Mouse (Mus musculus): ENCODE results near the gene Usp7.
"Not testable (repeated sequence)": the region's sequence is repeated elsewhere in the genome, so short reads cannot be mapped to it uniquely, and the experiment has no call there.

The Usp7 gene

DNA sequence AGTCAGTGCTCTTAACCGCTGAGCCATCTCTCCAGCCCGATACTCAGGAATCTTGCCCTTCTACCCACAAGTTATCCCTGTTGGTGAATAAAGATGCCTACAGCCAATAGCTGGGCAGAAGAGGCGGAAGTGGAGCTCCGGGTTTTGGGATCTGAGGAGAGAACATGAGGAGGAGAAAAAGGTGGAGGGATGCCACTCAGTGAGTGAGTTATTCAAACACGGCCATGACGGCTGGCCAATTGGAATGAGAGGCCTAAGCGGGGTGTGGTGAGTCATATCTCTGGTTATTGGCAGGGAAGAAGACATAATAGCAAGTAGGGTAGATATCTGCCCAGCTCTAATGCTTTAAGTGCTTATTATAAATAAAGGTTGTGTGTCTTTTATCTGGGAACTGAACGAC lies 43.2 kb downstream of the Usp7 start:
- no peak for DNase-seq

DNA sequence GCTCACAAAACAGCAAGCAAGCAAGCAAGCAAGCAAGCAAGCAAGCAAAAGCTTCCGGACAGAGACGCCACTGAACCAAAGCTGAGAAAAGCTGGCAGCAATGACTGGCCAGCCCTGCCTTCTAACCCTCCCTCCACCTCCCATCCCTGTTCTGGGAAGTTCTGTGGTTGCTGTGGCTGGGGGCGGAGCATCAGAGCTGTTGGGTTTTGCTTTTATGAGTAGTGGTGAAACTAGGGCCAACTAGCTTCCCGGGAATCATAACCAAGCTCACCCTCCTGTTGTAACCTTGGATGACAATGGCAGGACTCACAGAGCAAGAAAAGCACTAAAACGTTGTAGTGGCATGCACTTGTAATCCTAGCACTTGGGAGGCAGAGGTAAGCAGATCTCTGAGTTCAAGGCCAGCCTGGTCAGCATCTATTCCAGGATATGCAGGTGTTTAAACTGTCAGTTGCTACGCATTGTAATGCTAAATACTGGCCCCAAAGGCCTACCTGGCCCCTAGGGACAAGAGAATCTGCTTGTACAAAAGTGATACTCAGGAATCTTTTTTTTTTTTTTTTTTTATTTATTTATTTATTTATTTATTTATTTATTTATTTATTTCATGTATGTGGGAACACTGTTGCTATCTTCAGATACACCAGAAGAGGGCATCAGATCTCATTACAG lies 43.8 kb downstream of the Usp7 start:
- DNase-seq: no peak

DNA sequence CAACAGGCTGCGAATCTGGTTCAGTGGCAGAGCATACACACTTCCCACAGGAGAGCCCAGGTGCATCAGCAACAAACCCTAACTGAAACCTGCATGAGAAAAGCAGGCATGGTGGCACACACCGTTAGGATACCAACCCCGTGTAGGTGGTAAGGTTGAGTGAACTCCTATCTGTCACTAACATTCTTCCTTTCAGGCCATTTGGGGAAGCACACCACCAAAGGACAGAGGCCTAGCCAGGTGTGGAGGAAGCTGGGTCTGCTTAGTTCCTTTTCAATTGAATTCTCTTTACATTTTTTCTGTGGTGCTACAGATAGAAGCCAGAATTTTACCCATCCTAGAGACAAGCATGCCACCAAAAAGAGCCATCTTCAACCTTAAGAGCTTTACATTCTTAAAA lies 44.3 kb downstream of the Usp7 start:
- no peak for DNase-seq

DNA sequence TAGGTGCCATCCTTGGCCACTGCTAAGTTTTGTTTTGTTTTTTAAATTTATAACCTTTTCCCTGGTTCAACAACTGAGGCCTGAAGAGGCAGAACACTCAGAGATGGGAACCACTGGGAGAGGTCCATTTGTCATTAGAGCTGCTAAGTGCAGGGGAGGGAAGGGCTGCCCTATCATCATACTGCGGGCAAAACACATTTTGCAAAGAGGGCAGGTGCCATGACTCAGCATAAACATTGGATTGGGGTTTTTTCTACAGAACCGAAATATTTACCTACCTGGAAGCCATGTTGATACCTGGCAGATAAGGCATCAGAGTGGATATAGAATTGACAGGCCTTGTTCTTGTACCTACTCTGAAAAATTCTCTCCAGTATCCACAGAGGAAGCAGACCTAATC lies 45.6 kb downstream of the Usp7 start:
- DNase-seq: no peak

DNA sequence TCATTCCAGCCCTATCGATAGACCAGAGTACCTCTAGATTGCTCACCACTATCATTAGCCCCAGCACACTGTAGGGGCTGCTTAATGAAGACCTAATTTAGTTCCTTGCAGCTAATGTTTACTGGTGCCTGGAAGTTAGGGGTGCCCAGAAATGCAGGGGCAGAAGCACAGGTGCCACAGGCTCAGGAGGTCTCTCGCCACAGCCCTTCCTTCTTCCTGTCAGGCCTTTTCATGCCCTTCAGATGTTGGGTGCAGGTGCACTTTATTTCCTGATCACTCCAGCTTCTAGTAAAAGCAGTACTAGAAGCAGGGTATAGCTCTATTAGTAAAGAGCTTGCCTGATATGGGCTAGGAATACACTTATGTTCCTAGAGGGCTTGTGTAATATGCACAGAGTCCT lies 46.4 kb downstream of the Usp7 start:
- DNase-seq: no peak

DNA sequence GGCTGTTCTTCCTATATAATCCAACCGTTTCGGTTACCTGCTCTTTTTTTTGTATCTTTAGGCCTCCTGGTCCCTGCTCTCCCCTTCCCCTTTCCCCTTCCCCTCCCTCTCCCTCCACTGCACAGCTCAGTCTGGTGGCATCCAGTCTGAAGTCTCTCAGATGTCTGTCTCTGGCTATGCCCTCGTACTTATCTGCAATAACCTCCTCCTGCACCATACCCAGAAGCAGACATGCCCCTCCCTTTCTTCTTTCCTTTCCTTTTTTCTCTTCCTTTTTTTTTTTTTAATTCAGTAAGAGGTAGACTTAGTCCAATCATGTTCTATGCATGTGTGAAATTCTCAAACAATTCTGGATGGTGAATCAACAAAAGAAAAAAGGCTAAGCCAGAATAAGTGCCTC lies 48.1 kb downstream of the Usp7 start:
- no peak for DNase-seq

DNA sequence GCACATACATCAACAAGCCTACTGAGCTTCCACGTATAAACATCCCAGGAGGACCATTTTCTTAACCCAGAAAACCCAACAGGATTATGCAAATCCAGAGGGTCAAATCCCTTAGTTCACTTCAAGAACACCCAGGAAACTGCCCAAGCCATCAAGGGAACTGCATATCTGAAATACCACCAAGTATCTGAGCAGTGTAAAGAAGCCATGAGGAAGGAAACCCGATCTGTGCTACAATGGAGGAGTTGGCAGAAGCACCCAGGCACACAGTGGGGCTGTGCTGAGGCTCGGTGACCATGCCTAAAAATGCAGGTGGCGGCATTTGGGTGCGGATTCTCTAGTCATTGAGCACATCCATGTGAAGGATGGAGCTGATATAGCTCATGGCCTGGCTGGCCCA lies 50.4 kb downstream of the Usp7 start:
- no peak for DNase-seq

DNA sequence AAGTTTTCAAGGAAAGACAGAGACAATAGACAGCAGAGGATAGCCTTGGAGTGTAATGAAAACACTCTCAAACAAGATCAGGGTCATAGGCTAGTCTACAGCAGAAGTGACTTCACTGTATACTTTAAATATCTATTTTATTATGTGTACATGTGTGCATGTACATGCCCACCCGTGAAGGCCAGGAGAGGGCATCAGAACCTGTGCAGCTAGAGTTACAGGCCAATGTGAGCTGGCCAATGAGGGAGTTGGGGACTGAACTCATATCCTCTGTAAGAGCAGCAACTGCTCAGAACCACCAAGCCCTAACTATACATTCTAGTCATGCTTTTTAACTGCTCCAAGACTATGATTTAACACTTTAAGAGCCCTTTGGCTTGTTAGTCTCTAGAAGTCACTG lies 51.0 kb downstream of the Usp7 start:
- no peak for DNase-seq

DNA sequence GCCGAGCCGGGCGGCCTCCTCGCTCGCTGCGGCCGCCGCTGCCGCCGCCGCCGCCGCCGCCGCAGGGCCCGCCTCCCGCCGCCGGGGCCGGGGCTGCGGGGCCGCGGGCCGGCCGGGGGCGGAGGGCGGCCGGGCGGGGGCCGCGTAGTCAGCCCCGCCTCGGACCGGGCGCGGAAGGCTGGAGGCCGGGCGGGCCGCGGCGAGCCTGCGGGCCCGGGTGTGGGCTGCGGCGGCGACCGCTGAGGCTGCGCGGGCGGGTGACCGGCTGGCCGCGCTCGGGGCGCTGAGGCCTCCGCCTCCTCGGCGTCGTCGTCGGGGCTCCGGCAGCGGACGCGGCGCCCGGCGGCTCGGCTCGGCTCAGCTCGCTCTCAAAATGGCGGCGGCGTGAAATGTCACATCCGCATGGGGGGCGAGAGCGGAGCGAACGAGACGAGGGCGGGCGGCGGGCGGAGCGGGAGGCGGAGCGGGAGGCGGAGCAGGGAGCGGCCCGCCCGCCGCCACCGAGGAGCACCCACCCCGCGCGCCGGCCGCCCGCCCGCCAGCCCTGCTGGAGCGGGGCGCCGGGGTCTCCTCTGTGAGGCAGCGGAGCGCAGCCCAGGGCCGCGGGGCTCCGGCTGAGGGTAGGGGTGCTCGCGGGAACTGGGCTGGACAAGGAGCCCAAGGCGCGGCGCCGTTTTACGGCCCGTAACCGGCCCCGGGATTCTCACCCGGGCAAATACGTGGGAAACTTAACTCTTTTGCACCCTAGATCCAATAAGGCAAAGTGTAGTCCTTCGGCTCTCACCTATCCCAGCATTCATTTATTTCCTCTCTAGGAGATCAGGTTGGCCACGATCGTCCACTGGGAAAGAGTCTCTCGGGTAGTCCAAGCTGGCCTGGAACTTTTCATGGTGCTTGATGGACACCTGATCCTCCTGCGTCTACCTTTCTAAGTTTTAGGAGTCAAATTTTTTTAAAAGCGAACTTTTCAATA lies 53.3 kb downstream of the Usp7 start:
- DNase-seq: peak; percentile 93

DNA sequence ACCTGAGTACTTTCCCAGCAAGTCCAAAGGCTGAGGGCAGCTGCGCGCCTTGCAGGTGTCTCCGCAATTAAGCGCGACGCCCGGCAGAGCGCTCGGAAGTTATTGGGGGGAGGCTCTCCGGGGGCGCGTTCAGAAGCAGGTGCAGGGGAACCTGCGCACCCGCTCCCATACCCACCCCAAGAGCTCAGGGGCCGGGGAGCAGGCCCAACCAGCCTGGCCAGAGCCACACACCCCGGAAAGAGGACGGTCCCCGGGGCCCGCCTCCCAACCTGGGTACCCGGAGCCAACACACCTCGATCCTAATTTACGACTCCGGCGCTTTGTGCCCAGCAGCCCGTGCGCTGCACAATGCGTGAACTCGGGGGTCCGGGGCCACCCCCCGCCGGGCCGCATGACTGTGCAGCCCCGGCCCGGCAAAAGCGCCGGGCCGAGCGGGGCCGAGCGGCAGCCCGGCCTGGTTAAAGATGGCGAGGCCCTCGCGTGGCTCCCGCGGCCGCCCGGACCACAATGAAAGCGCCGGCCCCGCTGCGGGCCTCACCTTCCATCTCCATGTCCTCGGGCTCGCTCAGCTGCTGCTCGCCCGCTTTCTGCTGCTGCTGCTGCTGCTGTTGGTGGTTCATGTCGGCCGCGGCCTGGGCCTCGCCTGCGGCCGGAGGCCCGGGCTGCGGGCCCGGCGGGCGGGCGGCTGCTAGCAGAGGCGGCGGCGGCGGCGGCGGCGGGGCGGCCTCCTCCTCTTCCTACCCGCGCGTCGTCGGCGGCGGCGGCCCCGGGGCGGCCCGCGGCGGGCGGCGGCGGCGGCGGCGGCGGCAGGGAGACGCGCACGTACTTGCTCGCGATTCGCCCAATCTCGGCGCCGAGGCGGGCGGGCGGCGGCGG lies 54.2 kb downstream of the Usp7 start:
- DNase-seq: no peak

DNA sequence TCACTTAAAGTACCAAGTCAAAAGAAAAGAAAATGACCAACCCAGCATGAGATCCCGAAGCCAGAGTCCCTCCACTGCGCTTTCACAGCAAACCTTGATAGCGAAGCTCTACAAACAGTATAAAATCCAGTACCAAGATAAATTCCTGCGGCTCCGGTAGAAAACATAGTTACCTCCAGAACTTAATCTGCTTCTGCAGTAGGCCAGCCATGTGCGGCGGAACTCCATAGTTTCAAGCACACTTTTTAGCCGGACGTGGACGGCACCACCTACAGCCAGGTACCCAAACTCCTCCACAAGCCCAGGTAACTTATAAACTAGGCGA lies 54.8 kb downstream of the Usp7 start:
- no peak for DNase-seq

DNA sequence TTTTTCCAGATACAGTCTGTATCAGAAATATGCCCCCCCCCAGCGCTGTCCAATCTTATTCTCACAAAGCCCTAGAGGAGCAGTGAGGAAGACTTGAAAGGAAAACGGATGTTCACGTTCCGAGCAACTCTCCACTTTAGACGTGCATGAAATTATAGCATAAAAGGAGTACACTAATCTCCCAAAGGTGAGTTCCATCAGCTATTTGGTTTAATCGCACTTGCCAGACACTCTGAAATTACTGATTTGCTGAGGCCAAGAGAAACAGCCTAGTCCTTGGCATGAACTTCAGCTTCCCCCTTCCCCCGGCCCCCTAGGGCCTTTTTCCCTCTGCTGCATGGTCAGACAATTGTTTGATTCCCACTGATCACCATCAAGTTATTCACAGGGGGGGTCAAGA lies 55.4 kb downstream of the Usp7 start:
- no peak for DNase-seq

DNA sequence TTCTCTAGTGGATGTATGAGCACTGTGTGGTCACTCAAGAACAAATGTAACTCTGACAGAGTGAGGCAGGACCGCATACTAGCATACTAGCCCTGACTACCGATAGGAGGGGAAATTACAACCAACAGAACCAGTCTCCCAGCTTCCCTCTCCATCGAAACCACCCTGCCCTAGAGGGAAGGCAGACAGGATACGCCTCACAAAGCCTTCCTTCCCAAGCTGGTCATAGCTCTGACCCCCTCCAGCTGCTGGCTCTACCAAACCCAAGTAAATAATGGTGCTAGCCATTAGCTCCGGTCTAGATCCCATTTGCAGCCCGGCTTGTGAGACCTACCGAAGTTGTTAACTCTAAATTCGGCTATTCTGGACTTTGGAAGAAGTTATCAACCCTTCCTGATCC lies 56.1 kb downstream of the Usp7 start:
- no peak for DNase-seq

DNA sequence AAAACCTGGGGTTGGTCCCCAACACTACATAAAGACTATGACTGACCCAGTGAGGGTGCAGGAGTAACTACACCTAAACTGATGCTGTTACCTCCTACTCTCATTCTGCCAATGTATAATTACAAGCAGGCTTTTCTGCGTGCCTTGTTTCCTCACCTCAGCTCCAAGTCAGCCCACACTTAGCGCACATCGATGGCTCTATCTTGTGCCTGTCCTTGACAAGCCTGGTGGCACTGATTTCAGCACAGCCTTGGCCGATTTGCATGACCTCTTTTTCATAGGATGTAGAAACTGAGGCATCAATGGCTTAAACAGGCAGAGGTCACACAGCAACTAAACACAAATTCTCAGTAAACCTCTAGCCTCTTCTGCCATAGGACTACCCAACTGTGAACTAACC lies 57.4 kb downstream of the Usp7 start:
- no peak for DNase-seq

DNA sequence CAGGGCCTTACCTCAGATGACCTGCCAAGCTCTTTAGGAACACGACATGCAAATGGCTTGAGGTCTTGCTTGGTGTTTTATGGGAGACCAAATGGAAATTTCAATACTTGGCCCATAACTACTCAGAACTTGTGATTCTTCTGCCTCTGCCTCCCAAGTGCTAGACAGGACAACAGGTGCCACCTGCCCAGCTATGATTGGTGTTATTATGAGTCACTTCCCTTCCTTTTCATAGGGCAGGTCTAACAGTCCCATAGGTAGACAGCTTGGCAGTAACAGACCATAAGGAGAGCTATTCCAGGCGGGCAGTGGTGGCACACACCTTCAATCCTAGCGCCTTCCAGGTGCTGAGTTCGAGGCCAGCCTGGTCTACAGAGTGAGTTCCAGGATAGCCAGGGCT lies 58.5 kb downstream of the Usp7 start:
- DNase-seq: no peak

DNA sequence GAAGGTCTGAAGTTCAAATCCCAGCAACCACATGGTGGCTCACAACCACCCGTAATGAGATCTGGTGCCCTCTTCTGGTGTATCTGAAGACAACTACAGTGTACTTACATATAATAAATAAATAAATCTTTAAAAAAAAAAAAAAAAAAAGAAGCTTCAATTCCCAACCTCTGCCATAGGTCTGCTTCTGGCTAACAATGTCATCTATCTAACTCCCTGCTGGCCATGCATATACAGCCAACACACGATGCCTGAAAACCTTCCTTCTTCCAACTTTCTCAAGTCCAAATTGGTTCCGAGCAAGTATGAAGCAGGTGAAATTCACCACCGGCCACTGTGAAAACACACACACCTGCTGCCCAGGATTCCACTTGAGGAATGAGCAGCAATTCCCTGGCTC lies 59.7 kb downstream of the Usp7 start:
- DNase-seq: not testable (repeated sequence)

DNA sequence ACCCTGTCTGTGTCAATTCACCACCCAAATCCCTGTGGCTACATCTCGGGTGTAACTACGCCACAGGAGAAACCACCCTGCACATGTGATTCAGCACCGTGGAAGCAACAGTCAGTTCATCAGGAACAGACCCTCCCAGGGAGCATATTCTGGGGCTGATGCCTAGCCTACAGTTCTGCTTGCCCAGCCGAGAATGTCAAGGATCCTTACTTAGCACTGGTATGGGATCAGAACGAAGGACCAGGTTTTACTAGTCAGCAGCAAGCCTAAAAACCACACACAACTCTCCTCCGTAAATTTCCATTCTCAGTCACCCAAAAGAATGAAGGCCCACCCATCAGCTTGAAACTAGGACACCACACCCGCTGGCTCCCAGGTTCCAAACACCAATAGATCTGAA lies 60.5 kb downstream of the Usp7 start:
- no peak for DNase-seq

DNA sequence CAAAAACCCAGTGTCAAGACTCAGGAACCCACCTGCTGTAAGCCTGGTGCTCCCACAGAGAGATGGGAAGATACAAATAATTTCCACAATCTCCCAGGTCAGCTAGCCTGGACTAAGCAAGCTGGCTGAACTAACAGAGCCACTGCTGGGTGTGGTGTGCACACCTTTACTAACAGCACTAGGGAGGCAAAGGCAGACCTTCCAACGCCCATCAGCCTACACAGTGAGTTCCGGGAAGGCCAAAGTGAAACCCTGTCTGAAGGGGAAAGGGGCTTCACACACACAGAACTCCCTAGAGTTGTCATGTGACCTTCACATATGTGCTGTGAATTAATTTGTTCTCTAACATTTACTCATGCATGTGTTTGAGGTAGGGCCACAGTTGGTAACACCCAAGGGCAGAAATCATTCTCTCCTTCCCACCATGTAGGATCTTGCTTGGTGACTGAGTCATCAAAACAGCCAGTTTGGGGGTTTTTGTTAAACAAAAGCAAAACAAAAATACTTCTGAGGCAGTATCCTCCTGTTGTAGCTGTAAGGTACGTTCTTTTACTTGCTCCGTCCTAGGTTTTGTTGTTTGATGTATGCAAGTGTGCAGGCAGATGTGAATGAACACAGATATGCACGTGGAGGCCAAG lies 63.9 kb downstream of the Usp7 start:
- DNase-seq: no peak

DNA sequence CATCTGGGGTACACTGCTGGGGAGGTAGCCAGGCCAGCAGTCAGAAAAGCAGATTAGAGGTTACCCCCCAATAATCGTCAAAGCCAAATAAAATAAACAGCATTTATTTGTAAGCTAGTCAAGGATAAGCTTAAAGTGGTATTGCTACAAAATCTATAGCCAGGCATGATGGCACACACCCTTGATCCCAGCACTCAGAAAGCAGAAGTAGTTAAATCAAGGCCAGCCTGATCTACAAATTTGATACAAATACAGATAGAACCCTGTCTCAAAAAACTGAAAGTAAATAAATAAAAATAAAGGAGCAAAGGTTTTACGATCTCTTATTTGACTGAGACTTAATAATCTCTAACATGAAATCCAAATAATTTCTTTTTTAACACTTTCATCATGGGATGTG lies 66.3 kb downstream of the Usp7 start:
- no peak for DNase-seq

DNA sequence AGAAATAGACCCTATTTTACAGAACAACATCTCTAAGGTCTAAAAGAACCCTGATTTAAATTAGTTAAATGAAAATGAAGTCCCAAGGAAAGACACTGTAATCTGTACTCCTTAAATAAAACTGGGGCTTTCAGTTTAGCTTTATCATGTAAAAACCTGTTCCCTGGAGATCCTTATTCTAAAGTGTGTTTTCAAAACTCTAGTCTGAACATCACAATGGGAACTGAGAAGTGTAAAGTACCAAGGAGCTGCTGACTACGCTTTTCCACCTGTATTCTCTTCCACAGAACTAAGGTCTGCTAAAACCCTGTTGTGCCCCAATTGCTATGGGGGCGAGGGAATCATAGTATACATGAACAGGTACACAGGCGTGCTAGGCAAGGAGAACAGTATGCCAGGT lies 68.1 kb downstream of the Usp7 start:
- no peak for DNase-seq

DNA sequence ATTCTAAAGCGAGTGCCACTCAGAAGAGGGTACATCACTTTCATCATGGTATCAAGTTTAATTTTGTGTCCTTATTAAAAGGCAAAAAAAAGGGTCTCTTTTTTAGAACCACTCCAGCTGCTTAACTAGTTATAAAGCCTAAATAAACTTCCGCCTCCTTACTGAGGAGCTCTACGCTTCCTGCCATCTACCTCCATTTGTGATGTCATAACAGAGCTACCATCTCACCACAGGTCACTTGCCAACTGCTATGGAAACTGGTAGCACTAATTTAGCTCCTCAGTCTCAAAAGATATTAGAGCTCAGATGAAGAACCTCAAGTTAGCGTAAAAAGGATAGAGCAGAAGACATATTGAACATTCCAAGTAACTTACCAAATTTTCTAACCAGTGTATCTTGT lies 71.7 kb downstream of the Usp7 start:
- no peak for DNase-seq

DNA sequence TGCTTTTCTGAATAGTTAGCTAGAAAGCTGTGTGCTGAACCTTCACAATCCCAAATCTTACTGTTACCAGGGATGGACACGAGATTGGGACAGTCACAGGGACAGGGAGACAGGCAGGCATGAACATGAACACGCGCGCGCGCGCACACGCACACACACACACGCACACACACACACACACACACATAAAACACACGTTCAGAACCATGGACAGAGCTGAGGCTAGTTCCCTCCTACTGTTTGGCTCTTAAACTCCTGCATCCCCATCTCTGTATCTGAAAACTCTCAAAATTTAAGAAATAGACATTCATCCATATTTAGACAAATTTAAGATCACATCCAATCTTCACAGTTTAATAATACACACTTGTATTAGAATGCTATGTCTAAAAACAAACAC lies 74.4 kb downstream of the Usp7 start:
- DNase-seq: no peak

DNA sequence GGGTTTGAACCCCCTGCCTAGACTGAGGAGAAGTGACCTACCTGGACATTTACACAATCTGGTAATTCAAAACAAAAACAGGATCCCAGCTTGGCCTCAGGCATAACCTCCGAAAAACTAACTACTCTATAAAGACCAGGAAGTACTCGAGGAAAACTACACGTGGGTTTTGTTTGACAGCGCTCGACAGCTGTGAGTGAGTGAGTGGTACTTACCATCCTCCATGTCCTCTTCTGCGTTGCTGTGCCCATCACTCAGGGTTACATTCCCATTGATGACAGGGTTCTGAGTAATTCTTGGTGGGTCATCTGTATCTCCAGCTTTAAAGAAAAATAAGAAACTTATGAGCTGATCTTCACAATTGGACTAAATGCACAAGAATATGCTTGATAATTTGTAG lies 75.8 kb downstream of the Usp7 start:
- no peak for DNase-seq

All from right cerebral cortex, adult 18-20 months (tissue).